Mouse (Mus musculus) heart, postnatal 0 days (tissue): ENCODE measurements around the gene H2-Oa.

ENCODE experiments used
- CTCF ChIP-seq: IDR thresholded peaks from 2 replicates; pipeline ENCODE4 v1.5.1; 2016; ENCODE audit warnings: antibody characterized with exemption, control low read depth, low read depth
- EP300 ChIP-seq: IDR thresholded peaks from 2 replicates; pipeline ENCODE4 v1.6.1; 2016; ENCODE audit warnings: antibody characterized with exemption, low read depth

- TF ChIP-seq CTCF (no peak), EP300 (no peak)
Measured at GRCm38 (mm10) chr17:34072091-34072490, 20.0 kb upstream of the H2-Oa start.
